Mouse (Mus musculus): ENCODE results near the gene Sbno2.

Gene Sbno2

DNA sequence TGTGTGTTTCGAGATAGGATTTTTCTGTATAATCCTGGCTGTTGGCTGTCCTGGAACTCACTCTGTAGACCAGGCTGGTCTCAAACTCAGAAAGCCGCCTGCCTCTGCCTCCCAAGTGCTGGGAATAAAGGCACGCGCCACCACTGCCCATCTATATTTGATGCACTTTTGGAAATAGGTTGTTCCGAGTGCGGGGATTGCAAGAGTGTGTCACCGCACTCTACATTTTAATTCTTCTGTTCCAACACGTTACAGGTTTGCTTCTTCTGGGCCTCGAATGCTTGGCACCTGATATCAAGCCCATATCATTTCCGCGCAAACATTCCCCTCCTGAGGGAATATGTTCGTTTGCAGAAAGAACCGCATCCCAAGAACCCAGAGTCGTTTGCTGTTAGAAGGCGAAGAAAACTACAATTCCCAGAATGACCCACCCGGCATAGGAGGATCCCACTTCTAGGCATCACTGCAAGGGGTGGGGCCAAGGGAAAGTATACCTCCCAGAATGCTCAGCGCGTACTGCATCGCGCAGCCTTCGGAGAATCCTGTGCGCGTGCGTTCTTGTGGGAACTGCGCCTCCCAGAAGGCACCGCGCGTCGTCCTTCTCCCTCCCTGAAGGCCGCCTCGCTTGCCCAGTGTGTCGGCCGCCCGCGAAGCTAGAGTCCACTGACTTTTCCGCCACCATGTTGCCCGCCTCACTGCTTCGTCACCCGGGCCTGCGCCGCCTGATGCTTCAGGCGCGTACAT, 36.6 kb upstream of the Sbno2 start:
- DNase-seq (ENCODE audit: low read depth in 2 of 2, low spot score in 2 of 2), result peak; percentile 81 to 83

DNA sequence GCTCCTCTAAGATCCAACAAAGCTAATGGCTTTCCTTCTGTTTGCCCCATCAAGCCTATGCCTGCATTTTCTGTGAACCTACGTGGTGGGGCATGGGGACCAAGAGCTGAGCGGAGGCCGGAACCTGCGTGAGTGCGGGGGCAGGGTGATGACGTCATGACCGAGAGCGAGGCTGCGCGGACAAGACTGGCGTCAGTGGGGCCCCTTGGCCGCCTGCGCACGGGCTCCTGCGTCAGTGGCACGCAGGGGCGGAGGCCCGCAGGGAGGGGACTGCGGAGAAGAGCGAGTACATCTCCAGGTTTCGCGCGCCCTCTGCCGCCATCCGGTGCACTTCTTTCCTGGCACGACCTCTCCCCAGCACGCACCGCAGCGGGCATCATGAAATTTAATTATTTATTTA, 35.9 kb upstream of the Sbno2 start:
- peak; percentile 97 for DNase-seq (ENCODE audit: low read depth in 2 of 2, low spot score in 2 of 2)

DNA sequence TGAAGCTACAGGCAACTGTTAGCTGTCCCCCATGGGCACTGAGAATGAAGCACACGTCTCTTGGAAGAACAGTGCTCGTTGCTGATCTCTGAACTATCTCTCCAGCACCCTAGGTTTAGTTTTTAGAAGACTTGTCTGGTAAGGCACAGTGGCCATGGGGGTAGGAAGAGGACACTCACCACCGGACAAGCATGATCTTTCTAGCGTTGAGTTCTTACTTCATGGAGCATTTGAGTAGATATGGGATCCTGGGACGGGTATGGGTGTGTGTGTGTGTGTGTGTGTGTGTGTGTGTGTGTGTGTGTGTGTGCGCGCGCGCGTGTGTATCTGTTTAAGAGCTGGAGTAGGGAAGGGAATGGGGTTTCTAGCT, 35.3 kb upstream of the Sbno2 start, which contains the start of gene Cbarp:
Cbarp (minus strand) TSS at position 170 of the 370 bp plus-strand sequence.
- DNase-seq (ENCODE audit: low read depth in 2 of 2, low spot score in 2 of 2), result no peak

DNA sequence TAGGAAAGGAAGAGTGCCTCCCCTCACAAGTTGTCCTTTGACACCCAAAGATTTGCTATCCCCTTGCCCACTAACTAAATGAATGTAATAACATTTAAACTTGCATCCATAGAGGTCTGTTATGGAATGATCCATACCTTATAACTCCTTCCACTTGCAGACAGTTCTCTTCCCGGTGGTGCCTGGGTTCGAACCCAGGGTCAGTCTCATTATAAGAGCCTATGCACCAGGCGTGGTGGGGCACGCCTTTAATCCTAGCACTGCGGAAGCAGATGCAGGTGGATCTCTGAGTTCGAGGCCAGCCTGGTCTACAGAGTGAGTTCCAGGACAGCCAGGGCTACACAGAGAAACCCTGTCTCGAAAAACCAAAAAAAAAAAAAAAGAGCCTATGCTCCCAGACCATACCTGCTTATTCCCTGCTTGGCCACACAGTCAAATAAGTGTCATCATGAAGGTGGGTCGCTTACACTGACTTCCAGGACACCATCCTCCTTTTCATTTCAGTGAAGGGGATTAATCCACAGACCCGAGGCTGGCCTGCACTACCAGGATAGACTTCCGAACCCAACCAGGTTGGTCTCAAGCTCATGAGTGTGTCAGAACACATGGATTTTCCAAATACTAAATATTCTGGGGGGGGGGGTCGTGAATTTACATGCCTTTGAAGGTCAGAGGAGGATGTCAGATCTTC, 34.7 kb upstream of the Sbno2 start:
- no peak for DNase-seq (ENCODE audit: low read depth in 2 of 2, low spot score in 2 of 2)

GRCm38 (mm10) chr10:80139439-80139775, 34.0 kb upstream of the Sbno2 start:
- DNase-seq (ENCODE audit: low read depth in 2 of 2, low spot score in 2 of 2), result no peak

DNA sequence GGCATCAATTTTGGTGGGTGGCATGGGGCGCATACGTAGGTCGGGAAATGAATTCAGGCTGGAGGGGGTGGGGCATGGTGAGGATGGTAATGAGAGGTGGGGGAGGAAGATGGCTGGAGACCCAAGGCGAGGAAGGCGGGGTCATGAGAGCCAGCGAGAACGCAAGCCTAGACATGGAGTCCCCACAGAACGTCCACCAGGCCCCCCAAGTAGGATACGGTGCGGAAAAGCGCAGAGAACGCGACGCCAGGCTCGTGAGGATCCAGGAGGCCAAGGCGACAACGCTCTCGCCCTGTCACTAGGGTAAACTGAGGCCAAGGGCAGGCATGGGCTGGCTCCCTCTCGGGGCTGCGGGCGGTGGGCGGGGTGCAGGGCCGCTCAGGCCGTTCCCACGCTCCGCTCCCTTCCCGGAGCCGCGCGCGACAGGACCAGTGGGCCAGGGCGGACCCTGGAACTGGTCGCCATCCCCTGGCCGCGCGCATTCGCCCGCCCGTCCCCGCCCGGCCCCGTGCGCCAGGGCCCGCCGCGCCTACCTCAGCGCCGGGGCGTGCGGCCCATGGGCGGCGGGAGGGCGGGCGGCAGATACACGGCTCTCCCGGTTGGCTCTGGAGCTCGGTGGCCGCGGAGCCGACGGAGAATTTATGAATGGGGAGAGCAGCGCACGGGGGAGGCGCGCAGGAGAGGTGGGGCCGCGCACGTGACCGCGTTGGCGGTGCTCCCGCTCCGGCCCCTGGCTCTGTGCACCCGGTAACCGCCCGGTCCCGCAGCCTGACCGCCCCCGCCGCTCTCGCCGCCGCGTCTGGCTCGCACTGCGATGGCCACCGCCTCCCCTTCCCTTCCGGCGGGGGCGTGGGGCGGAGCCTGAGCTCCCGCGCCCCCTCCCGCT, 33.4 kb upstream of the Sbno2 start, which contains the start of gene Atp5d:
Atp5d (plus strand) TSS at position 80 of the 886 bp plus-strand sequence.
- DNase-seq (ENCODE audit: low read depth in 2 of 2, low spot score in 2 of 2), result peak in 1 of 2 experiments; percentile 21

- DNase-seq (ENCODE audit: low read depth in 2 of 2, low spot score in 2 of 2), result peak in 1 of 2 experiments; percentile 37
These were observed 32.5 kb upstream of the Sbno2 start for GRCm38 (mm10) chr10:80137626-80138552.

GRCm38 (mm10) chr10:80136952-80137625, 31.7 kb upstream of the Sbno2 start:
- peak in 1 of 2 experiments; percentile 51 for DNase-seq (ENCODE audit: low read depth in 2 of 2, low spot score in 2 of 2)

DNA sequence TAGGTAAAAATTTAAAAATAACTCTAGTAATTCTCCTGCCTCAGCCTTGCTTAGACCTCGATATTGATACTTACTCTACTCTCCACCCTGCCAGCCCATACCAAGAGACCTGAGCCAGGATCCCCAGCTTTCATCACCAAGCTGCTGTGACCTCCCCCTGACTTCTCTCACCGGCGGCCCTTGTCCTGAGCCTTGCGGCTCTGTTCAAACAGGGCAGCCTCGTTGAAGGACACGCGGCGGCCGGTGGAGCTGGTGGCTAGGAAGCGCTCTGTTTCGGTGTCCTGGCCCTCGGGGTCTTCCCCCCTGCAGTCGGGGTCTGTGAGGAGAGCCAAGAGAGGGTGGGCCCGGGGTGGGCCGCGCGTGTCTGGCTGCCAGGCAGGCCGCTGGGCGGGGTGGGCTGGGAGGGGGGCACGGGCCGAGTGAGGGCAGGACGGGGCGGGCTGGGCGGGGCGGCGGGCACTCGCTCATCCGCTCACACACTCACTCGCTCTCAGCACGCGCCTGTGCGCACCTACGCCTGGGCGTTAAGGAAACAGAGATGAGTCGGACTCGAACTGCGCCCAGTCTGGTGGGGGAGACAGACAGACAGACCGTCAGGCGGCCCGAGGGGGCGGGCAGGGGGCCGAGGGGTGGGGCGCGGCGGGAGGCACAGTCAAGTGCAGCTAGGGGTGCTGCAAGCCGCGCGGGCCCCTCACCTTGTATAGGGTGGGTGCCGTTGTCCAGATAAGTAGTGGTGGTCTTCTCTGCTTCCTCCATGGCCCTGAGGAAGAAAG, 31.0 kb upstream of the Sbno2 start:
- DNase-seq (ENCODE audit: low read depth in 2 of 2, low spot score in 2 of 2), result no peak

DNA sequence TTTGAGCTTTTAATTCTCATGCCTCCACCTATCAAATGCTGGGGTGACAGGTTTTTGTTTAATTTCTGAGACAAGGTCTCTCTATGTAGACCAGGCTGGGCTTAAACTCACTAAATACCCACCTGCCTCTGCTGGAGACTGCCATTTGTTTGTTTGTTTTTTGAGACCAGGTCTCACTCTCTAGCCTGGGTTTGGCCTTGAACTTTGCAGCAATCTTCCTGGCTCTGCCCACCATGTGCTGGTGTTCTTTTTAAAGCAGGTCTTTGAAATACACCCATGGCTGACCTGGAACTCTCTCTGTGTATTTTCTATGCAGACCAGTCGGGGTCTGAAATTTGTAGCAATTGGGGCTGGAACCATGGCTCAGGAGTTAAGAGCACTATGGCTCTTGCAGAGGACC, 30.3 kb upstream of the Sbno2 start:
- DNase-seq (ENCODE audit: low read depth in 2 of 2, low spot score in 2 of 2), result no peak

DNA sequence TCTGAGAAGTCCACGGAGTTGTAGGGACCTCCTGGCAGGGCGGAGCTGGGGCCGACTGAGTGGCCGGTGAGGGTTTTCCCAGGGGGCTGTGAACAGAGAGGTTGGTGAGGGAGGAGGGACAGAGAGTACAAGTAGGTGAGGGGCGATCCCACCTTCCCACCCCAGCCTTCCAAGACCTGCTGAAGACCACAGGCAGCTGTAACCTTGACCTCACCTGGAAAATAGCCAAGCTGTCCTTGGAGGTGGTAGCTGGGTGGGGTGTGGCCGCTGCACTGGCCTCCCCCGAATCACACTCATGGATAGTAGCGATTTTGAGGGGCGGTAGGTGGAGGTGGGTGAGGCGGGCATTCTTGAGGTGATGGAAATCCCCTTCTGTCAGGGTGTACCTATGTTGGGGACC, 29.8 kb upstream of the Sbno2 start:
- DNase-seq (ENCODE audit: low read depth in 2 of 2, low spot score in 2 of 2), result no peak

- no peak for DNase-seq (ENCODE audit: low read depth in 2 of 2, low spot score in 2 of 2)
These were observed 29.1 kb upstream of the Sbno2 start for GRCm38 (mm10) chr10:80134421-80134820.

DNA sequence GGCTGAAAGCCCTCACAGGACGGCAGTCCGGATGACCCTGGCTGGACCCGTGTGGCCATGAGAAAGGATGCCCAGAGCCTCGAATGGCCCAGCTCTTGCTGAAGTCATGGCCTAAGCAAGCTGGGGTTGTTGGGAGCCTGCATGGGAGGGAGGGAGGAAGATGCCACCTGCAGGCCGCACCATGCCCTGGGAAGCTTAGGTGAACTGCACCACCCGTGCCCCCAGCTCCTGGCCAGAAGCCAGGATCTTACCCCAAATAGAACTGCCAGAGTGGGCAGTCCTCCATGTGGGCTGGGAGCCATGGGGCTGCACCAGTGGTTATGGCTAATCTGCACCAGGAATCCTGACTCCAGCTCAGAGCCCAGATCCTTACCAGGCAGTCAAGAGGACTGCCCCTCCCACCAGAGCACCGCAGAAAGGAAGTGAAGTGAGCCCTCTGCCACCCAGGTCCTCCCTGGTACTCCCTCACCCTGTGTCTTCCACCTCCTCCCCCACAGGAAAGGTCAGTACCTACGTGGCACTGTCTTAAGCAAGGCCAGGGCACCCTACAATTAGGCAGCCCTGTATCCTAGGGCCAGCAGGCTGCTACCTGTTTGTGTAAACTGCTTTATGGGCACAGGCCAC, 28.0 kb upstream of the Sbno2 start:
- DNase-seq (ENCODE audit: low read depth in 2 of 2, low spot score in 2 of 2), result no peak

- DNase-seq (ENCODE audit: low read depth in 2 of 2, low spot score in 2 of 2), result no peak
These were observed 26.6 kb upstream of the Sbno2 start for GRCm38 (mm10) chr10:80131952-80132350.

DNA sequence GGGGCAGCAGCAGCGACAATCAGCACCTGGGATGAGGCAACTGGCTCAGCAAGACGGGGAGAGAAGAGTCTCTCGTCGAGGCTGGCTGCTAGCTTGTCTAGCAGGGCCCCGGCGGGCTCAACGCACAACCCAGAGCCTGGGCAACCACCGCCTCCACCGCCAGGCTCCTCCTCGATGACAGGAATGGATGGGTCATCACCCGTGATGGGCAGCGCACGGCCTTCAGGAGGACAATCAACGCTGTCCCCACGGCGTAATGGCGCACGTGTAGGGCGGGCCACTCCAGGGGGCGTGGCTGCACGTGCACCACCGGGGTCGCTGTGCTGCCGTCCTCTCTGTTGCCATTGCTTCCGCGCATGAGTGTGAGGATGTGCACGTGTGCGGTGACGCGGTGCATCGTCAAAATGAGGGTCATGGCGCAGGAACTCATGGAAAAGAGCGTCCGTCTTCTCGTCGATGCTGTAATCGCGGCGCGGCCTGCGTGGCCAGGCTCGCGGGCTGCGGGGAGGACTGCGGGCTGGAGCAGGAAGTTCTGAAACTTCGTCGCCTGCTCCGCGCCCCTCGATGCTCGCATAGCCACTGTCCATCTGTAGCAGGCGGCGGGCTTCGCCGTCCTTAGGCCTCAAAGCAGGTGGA, 26.1 kb upstream of the Sbno2 start:
- no peak for DNase-seq (ENCODE audit: low read depth in 2 of 2, low spot score in 2 of 2)

DNA sequence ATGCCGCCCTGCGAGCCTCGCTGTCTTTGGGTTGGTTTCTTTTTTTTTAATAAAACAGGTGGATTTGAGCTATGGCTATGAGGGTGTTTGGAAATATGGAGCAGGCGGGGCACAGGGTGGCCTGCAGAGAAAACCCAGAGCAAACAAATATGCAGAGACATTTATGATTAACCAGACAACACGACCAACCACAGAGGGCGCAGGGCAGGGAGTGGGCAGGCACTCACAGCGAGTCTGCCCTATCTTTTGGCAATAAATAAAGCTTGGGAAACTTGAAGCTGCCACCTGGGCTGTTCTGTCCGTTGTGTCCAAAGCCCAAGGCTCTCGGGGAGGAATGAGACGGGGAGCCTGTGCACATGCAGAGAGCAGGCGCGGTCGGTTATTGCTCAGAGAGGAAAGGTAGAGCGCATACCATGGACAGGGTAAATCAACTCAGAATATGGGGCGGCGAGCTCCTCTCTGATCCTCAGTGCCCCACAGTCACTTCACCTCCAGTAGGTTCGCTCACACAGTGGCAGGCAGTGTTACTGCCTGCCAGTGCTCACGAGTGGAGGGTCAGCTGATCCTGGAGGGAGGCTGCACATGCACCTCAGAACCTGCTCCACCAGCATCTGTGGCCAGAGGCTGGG, 25.1 kb upstream of the Sbno2 start:
- DNase-seq (ENCODE audit: low read depth in 2 of 2, low spot score in 2 of 2), result no peak

DNA sequence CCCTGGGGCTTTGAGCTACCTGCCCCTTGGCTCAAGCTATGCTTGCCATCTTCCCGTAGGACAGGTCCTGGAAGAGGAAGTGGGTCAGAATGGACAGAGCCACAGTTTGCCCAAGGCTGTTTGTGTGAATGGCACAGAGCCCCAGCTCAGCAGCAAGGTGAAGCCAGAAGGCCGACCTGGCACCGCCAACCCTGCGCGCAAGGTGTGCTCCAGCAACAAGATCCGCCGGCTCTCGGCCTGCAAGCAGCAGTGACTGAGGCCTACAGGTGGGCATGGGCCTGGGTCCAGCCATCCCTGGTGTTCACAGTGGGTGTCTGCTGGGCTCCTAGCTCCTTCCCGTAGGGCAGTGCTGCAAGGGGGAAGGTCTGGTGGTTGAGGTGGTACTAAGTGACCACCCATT, 24.5 kb upstream of the Sbno2 start:
- no peak for DNase-seq (ENCODE audit: low read depth in 2 of 2, low spot score in 2 of 2)

DNA sequence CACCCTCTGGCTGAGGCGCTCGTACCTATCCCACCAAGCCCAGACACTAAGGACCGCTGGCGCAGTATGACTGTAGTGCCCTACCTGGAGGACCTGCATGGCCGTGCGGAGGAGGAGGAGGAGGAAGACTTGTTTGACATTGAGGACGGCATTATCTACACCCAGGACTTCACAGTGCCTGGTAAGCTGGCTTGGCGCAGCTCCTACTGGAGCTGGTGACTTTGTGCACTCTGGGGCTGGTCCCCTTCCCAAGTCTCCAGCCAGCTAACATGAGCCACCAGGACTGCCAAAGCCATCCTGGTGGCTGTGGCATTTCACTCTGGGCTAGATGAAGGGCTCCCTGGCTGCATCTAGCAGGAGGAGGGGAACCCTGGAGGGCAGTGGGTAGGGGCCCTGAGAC, 22.5 kb upstream of the Sbno2 start:
- no peak for DNase-seq (ENCODE audit: low read depth in 2 of 2, low spot score in 2 of 2)

All from CD8-positive naive resting alpha-beta T cell, adult 2 months (primary cell).